Mouse (Mus musculus) brain, embryonic 14.5 days (tissue): Measurements from ENCODE around the gene Rab15.

Source experiments
- CTCF ChIP-seq: fragments of 200-500 bp; IDR thresholded peaks from 2 replicates; pipeline ENCODE4 v1.5.1; 2012; ENCODE audit warnings: inconsistent platforms, mild to moderate bottlenecking, moderate library complexity, borderline replicate concordance; ENCODE audit not compliant: insufficient read depth, insufficient read length; ENCODE audit errors: extremely low read depth
- POLR2A ChIP-seq: fragments of 200-500 bp; IDR thresholded peaks from 2 replicates; pipeline ENCODE4 v1.6.1; 2012; ENCODE audit warnings: mild to moderate bottlenecking, inconsistent platforms, borderline replicate concordance; ENCODE audit not compliant: poor library complexity, insufficient read depth, insufficient read length, severe bottlenecking; ENCODE audit errors: extremely low read depth

DNA sequence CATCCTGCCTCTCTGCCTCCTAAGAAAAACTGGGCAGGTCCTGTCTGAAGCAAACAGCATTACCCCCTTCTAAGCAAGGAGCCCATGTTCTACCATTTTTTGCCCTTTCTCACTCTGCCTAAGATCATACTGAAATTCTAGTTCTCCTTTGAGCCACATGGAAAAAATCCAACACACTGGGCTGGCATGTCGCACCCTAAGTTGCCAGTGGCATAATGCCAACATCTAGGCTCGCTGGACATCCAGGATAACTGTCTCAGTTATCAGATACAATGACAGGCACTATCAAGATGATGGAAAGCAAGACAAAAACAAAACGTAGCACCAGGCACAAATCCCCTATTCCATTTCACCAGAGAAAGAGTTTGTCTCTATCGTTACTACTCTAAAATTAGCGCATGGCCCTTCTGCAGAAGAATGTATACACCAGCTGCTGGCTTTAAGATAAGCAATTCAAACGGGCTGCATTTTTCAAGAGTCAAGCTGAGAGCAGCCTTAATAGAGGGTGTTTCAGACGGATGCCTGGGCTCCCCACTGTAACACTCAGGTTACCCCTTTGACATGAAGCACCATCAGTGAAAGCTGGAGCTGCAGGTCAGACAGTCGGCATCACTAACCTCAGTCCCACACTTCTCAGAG, 32.1 kb downstream of the Rab15 start:
- TF ChIP-seq POLR2A (no peak), CTCF (no peak)
